Mouse (Mus musculus) intestine, embryonic 14.5 days (tissue): Measurements from ENCODE around the gene Cox8b. TPM values are rescaled to one million over a fixed set of nuclear protein-coding genes. Genes with fewer than 3 reads are reported as not detected.
A peak's percentile ranks its signal among the peaks of the same experiment; 100 is the strongest.

Experiments
- ATAC-seq: fragments of 200-750 bp; cut with Nextera tagmentation; replicated peaks from 2 replicates; pipeline ENCODE4 v1.8.0; 2017; ENCODE audit warnings: low read depth, moderate number of reproducible peaks, moderate TSS enrichment, moderate library complexity; ENCODE audit not compliant: low FRiP score, low TSS enrichment
- DNase-seq: peaks from one replicate; pipeline ENCODE4 v3.0.0-alpha.2; 2018; ENCODE audit warnings: low spot score
- H3K27ac ChIP-seq: fragments of 300-500 bp; sonication (generic); 2 replicates; pipeline ENCODE4 v1.5.1; 2014; ENCODE audit warnings: low read depth, mild to moderate bottlenecking, control low read depth
- H3K27me3 ChIP-seq: fragments of 300-500 bp; sonication (generic); replicated peaks from 2 replicates; pipeline ENCODE4 v1.6.1; 2014; ENCODE audit warnings: low read length, control low read depth; ENCODE audit not compliant: control insufficient read depth, insufficient read depth
- H3K36me3 ChIP-seq: fragments of 300-500 bp; sonication (generic); 2 replicates; pipeline ENCODE4 v1.6.1; 2014; ENCODE audit warnings: low read length, control low read depth; ENCODE audit not compliant: control insufficient read depth, insufficient read depth
- H3K4me1 ChIP-seq: fragments of 300-500 bp; sonication (generic); replicated peaks from 2 replicates; pipeline ENCODE4 v1.6.1; 2014; ENCODE audit warnings: low read length, control low read depth, mixed read lengths; ENCODE audit not compliant: control insufficient read depth, insufficient read depth
- H3K4me2 ChIP-seq: fragments of 300-500 bp; sonication (generic); 2 replicates; pipeline ENCODE4 v1.6.1; 2014; ENCODE audit warnings: low read length
- H3K4me3 ChIP-seq: fragments of 300-500 bp; sonication (generic); 2 replicates; pipeline ENCODE4 v1.5.1; 2014; ENCODE audit warnings: low read depth, low read length, control low read depth, mixed read lengths
- H3K9ac ChIP-seq: fragments of 300-500 bp; sonication (generic); 2 replicates; pipeline ENCODE4 v1.6.1; 2014; ENCODE audit warnings: mild to moderate bottlenecking, low read length
- H3K9me3 ChIP-seq: fragments of 300-500 bp; sonication (generic); 2 replicates; pipeline ENCODE4 v1.6.1; 2016; ENCODE audit warnings: low read length, control low read depth; ENCODE audit not compliant: control insufficient read depth
- WGBS: fragments of 180-500 bp; shearing (Covaris S2); extraction: QIAGEN DNeasy Blood & Tissue Kit; methylation state at CpG from one replicate; pipeline ENCODE4 v1.1.7; 2014; 5-methylcytosine and 5-hydroxymethylcytosine counted together
- polyA plus RNA-seq: library from polyadenylated mRNA; unstranded; fragments of >200 nt; fragmentation: Nextera tagmentation; extraction: Ambion mirVana; gene quantifications from 2 replicates; pipeline ENCODE4 v1.2.1, GENCODE M21; 2014

Gene Cox8b
- polyA plus RNA-seq, 1 experiment from 2014 or later = 0.62 TPM

DNA sequence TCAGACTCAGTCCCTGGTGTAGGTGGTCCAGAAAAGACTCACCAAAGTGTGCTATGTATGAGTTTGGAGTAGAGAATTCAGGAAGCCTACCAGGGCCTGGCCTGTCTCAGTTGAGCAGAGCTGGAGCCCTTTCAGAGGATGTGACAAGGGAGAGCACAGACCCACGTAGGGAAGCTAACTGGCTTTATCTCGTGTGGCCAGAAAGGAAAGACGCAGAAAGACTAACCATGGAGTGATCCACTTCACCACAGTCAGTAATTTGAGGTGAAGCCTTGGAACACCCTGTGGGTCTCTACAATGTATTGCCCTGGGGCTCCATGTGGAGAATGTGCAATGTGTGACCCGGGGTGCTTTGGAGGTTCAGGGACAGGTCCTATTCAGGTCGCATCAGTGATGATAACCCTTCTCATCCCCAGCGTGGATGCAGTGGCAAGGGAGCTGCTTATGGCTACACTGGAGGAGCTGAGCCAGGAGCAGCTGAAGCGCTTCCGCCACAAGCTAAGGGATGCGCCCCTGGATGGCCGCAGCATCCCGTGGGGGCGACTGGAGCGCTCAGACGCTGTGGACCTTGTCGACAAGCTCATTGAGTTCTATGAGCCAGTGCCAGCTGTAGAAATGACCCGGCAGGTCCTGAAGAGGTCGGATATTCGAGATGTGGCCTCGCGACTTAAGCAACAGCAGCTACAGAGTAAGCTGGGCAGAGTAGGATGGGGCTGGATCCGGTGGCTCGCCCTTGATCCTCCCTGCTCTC, 21.2 kb upstream of the Cox8b start:
- DNase-seq = no peak
- H3K27me3 ChIP-seq = peaks cover 51% of the 10 kb centered on the region
- H3K9ac ChIP-seq = no peak overlapping the region
- H3K36me3 ChIP-seq = no peaks in the 10 kb centered on the region
- ATAC-seq = no peak
- 35% methylated on average over 22 of the region's 22 CpGs for WGBS
- peak overlapping the region; percentile 31; the same call in 1 of the 2 replicates for H3K4me3 ChIP-seq
- no peak overlapping the region for H3K27ac ChIP-seq
- peak overlapping the region; percentile 59; the same call in 1 of the 2 replicates for H3K4me2 ChIP-seq
- H3K4me1 ChIP-seq = peaks cover 3% of the 10 kb centered on the region
- no peaks in the 10 kb centered on the region for H3K9me3 ChIP-seq

DNA sequence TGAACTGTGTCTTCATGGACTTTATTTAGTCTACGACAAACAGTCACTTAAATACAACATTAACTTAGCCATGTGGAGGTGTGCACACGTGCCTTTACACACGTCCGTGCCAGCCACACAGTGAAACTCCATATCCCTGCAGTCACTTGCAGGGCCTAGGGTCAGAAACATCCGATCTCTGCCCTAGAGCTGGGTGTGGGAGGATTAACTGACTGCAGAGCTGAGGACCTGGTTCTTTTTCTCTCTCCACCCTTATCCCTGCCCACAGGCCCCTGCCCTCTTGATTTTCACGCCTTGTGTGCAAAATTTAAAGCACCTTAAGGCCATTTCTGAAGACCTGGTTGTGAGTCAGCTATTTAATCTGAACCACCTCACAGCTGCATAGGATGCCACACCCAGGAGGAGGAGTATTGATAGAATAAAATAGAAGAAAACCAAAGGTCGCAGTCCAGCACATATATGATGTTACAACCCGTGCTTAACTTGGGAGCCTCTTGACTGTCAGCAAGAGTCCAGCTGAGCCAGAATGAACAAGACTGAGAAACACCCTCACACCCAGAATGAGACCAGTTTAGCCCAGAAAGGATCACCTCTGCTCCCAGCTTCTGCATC, 20.3 kb upstream of the Cox8b start, which contains the start of gene Nlrp6:
TSS of gene Nlrp6 (plus strand) at position 485 of the 612 bp plus-strand sequence.
- Histone ChIP-seq H3K9me3 (no peaks in the 10 kb centered on the region), H3K4me3 (no peak within 1 kb of the TSS), H3K4me2 (peak within 1 kb of the TSS; percentile 59; the same call in 1 of the 2 replicates), H3K27ac (no peak within 1 kb of the TSS), H3K4me1 (peaks cover 3% of the 10 kb centered on the region), H3K27me3 (peaks cover 51% of the 10 kb centered on the region), H3K9ac (no peak within 1 kb of the TSS), H3K36me3 (no peaks in the 10 kb centered on the region)
- DNase-seq (no peak), ATAC-seq (no peak)
- WGBS = 64% methylated on average over 8 of the region's 8 CpGs

DNA sequence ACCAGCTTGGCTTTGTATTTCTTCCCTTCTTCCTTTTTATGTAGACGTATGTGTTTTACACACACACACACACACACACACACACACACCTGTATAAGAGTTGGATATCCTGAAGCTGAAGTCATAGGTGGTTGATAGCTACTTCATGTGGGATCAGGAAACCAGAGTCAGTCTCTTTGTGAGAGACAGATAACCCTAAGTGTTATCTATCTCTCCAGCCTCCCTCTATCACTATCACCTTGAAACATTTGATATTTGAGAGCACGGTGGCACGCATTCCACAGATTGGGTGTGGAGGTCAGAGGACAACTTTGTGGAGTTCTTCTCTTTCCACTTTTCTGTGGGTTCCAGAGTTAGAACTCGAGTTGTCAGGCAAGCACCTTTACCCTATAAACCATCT, 19.7 kb upstream of the Cox8b start:
- ATAC-seq = no peak
- 69% methylated on average over 4 of the region's 4 CpGs for WGBS
- DNase-seq = no peak

DNA sequence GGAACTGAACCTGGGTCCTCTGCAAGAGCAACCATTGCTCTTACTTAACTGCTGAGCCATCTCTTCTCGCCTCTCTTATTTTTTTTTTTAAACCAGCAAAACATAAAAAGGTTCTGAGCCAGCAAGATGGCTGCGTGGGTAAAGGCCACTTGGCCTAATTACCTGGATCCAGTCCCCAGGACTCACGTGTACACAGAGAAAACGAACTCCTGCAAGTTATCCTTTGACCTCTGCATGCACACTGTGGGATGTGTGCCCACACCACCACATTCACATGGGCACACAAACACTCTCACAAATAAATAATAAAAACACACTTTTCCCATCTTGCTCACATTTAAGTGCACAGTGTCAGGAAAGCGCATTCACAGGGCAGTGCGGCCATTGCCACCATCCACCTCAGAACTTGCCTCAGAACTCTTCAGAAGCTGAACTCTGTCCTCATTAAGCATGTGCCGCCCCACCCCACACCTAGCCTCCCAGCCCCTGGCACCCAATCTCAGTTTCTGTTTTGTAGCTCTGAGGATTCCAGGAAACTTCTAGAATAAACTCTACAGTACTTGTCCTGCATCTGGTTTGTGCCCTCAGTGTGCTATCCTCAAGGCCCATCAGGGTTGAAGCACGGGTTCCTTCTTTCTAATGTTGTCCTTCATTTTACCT, 13.9 kb upstream of the Cox8b start:
- WGBS = 76% methylated on average over 8 of the region's 8 CpGs
- Histone ChIP-seq H3K4me3 (no peak overlapping the region), H3K27me3 (no peaks in the 10 kb centered on the region), H3K4me2 (no peak overlapping the region), H3K27ac (0 out of 2 replicates have a peak overlapping the region, but pooled peaks have one; percentile 69), H3K9ac (no peak overlapping the region), H3K9me3 (no peaks in the 10 kb centered on the region), H3K36me3 (no peaks in the 10 kb centered on the region), H3K4me1 (no peaks in the 10 kb centered on the region)
- DNase-seq (no peak), ATAC-seq (no peak)

More for the DNA sequence above, 19.7 kb upstream of the Cox8b start:
- peaks cover 3% of the 10 kb centered on the region for H3K4me1 ChIP-seq
- no peak overlapping the region for H3K27ac ChIP-seq
- H3K4me3 ChIP-seq = no peak overlapping the region
- no peak overlapping the region for H3K9ac ChIP-seq
- no peaks in the 10 kb centered on the region for H3K9me3 ChIP-seq
- no peaks in the 10 kb centered on the region for H3K36me3 ChIP-seq
- no peak overlapping the region for H3K4me2 ChIP-seq
- H3K27me3 ChIP-seq = peaks cover 51% of the 10 kb centered on the region

DNA sequence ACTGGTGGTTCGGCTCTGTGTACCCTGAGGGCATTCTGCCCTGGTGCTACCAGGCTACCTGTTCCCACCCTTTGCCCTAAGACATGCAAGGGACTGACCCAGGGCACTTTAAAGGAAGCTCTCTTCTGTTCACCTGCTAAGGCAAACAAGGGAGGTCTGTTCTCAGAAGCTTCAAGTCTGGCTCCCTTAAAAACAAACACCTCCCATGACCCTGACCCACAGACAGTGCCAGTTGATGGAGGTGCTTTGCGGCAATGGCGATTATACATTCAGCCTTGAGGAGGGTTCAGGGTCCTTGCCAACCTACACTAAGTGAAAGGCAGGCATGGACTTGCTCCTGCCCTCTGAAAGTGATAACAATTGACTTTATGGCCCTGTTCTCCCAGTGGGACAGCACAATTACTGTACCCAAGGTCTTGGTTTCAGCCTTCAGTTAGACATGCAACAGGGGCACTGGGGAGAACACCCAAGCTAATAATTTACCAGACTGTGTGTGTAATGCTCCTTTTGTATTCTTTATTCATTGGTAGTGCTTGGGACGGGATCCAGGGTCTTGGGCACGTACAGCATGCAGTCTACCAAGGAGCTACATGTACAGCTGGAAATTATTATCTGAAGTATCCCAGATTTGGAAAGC, 12.7 kb upstream of the Cox8b start:
- Histone ChIP-seq H3K36me3 (no peaks in the 10 kb centered on the region), H3K4me1 (no peaks in the 10 kb centered on the region), H3K27me3 (no peaks in the 10 kb centered on the region), H3K27ac (peak overlapping the region; percentile 69), H3K4me2 (no peak overlapping the region), H3K4me3 (no peak overlapping the region), H3K9ac (no peak overlapping the region), H3K9me3 (no peaks in the 10 kb centered on the region)
- peak; percentile 82 for ATAC-seq
- DNase-seq = peak; percentile 70
- 61% methylated on average over 5 of the region's 5 CpGs for WGBS

DNA sequence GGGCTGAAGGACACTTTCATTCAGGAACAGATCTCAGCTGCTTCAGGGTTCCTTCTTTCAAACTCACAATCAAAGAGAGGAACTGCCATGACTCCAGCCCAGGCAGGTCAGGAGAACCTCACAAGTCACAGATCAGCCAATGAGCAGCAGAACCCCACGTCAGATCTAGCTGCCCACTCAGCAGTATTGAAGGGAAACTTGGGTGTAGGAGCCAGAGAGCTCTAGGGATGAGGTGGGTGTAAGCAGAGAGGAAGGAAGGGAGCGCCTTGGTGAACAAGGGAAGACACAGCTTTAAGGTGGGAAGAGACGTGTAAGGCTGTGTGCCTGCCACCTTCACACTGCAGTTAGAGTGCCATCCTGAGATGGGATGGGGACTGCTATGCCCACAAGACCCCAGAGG, 12.0 kb upstream of the Cox8b start:
- no peak overlapping the region for H3K9ac ChIP-seq
- H3K4me3 ChIP-seq = no peak overlapping the region
- H3K9me3 ChIP-seq = no peaks in the 10 kb centered on the region
- 58% methylated on average over 3 of the region's 3 CpGs for WGBS
- peak overlapping the region; percentile 10; the same call in 1 of the 2 replicates for H3K27ac ChIP-seq
- H3K36me3 ChIP-seq = no peaks in the 10 kb centered on the region
- DNase-seq (no peak), ATAC-seq (no peak)
- no peaks in the 10 kb centered on the region for H3K27me3 ChIP-seq
- H3K4me1 ChIP-seq = no peaks in the 10 kb centered on the region
- no peak overlapping the region for H3K4me2 ChIP-seq

DNA sequence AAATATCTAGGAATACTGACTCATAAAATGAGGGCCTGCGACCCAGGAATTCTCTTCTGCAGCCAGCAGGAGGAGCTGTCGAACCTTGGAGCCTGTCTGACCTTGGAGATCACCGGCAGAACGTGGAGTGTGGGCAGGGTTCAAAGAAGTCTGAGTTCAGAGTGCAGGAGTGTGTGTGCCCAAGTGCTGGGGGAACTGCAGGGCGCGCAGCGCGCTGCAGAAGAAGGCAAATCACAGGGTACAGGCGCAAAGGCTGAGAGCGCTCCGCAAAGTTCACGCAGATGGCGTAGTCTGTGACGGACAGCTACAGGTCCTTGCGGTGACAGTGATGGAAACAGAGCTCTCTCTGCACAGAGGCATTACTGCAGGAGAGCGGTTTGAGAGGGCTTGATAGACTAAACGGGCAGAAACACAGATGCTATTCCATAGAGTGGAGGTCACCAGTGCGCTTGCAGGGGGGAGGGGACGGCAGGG, 8.4 kb upstream of the Cox8b start:
- no peaks in the 10 kb centered on the region for H3K9me3 ChIP-seq
- no peak overlapping the region for H3K9ac ChIP-seq
- DNase-seq = peak; percentile 92
- no peaks in the 10 kb centered on the region for H3K27me3 ChIP-seq
- no peak overlapping the region for H3K27ac ChIP-seq
- no peaks in the 10 kb centered on the region for H3K4me1 ChIP-seq
- H3K4me2 ChIP-seq = peak overlapping the region; percentile 58
- 1% methylated on average over 19 of the region's 19 CpGs for WGBS
- peak; percentile 72 for ATAC-seq
- H3K36me3 ChIP-seq = no peaks in the 10 kb centered on the region
- H3K4me3 ChIP-seq = peak overlapping the region; percentile 27

DNA sequence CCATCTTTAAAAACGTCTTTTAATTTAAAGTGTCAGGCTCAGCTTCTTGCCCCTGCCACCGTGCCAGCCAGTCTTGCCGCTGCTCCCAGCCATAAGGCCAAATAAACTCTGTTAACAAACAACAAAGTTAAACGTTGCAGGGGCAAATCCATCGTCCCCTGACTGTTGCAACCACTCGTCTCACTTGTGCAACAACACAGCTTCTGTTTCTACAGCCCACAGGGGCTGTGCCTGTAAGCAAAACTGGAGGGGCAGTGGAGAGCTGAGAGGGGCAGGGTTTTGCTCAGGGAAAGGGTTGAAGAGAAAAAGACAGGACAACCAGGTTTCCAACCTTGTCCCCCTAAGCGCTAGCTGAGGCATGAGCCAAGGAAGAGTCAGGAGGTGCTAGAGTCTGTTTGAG, 7.9 kb upstream of the Cox8b start:
- Histone ChIP-seq H3K27ac (no peak overlapping the region), H3K4me2 (peak overlapping the region; percentile 58), H3K4me3 (no peak overlapping the region; the same call in 1 of the 2 replicates), H3K9ac (no peak overlapping the region), H3K27me3 (no peaks in the 10 kb centered on the region), H3K4me1 (no peaks in the 10 kb centered on the region), H3K9me3 (no peaks in the 10 kb centered on the region), H3K36me3 (no peaks in the 10 kb centered on the region)
- DNase-seq = no peak
- no peak; the same call in 1 of the 2 replicates for ATAC-seq
- 47% methylated on average over 7 of the region's 7 CpGs for WGBS
